Mouse (Mus musculus): Measurements from ENCODE around the gene Ammecr1. TPM values are rescaled to one million over a fixed set of nuclear protein-coding genes. Genes with fewer than 3 reads are reported as not detected.

Gene Ammecr1
- 44.6 TPM for polyA plus RNA-seq (2014; fragmentation: Illumina TruSeq; extraction: RNeasy Lipid Tissue Mini Kit (QIAGEN cat#74804); ENCODE audit: low read depth, low replicate concordance)

GRCm38 (mm10) chrX:142966008-142966966 is at the start of gene Ammecr1:
Gene Ammecr1 (minus strand): TSS chrX:142966728.

Other genes with a start within 250 kb of the Ammecr1 start
- 0.13 TPM for gene Rtl9, start 132.9 kb upstream of the Ammecr1 start, polyA plus RNA-seq (2014; fragmentation: Illumina TruSeq; extraction: RNeasy Lipid Tissue Mini Kit (QIAGEN cat#74804); ENCODE audit: low read depth, low replicate concordance)

Data from sigmoid colon, adult 10 weeks (tissue).